21 mouse cellular contexts compared by ENCODE assay signal in the genomic region with DNA sequence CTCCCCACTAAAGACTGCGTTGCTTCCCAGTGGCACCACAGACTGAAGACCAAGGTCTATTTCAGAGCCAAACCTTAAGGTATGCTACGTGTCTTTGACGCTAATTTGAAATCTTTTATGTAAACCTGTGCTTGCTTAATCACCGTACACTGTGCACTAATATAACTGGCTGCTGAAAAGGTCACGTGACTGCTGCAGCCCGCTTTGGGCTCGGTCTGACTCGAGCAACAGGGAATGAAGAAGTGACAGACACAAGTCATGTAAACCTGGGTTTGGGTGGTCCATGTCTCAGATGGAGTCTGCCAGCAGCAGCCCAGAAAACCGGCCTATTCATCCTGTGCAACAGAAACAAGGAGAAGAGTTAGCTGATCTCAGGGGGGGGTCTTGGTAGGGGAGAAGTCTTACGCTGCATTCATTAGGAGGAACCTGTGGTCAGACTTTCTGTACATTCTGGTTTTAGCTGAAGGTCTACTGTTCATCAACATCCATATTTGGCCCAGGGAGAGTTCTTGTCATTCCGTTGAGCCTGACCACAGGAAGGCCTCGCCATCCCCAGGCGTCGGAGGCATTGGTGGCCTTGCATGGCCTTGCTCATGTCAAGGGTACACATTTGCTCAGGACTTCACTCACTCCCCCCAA. TPM values are rescaled to one million over a fixed set of nuclear protein-coding genes. Genes with fewer than 3 reads are reported as not detected.
DNase-seq lines count a peak whose midpoint lies in the region; ATAC-seq and TF ChIP-seq lines count a peak whose summit lies in the region.
"Had no signal": no experiment of that assay in that cellular context is flagged by ENCODE, and none has a peak within 500 bp of the region (broad histone marks: within the 10 kb centered on the region; RNA-seq: fewer than 3 reads in every experiment).

No protein-coding gene starts in this region.

- H3K27me3 ChIP-seq in C2C12 (ENCODE audit: control insufficient read depth, insufficient read depth, insufficient read length), result no peaks in the 10 kb centered on the region
- H3K27me3 ChIP-seq: forebrain, embryonic 12.5 days; heart, embryonic 13.5 days; hindbrain, embryonic 12.5 days had no signal

- ATAC-seq in granulocyte monocyte progenitor cell, adult 5-6 weeks (replicated peaks; ENCODE audit: poor library complexity, severe bottlenecking), result peak; percentile 68
- peak; percentile 70 for ATAC-seq in megakaryocyte progenitor cell, adult 5-6 weeks (replicated peaks; ENCODE audit: poor library complexity)
- ATAC-seq: forebrain, embryonic 16.5 days; hindbrain, embryonic 16.5 days had no signal

- H3K4me3 ChIP-seq in C2C12 (ENCODE audit: insufficient read depth, poor library complexity, severe bottlenecking), result no peak overlapping the region
- H3K4me3 ChIP-seq: embryonic facial prominence, embryonic 13.5 days; forebrain, embryonic 12.5 days; heart, adult 2 months; heart, embryonic 13.5 days; hindbrain, embryonic 12.5 days had no signal

- no peak overlapping the region for H3ac ChIP-seq in C2C12 (ENCODE audit: control insufficient read depth, insufficient read length, low read depth)

- no peak for DNase-seq in right cerebral cortex, postnatal 4 days
- DNase-seq in right cerebral cortex, adult 2 months (ENCODE audit: low spot score in 2 of 2), result no peak
- DNase-seq in embryo, embryonic 10.5 days (ENCODE audit: low spot score), result no peak
- DNase-seq in thymus, postnatal 25 days, result no peak
- DNase-seq: adrenal gland, postnatal 10 days; cerebellum, adult 11 months; cerebellum, adult 8-10 months; cerebellum, postnatal 14 days; gastrocnemius, postnatal 10 days; heart, adult 2 months; heart, postnatal 36 days had no signal

- TF ChIP-seq CTCF in C2C12 (IDR thresholded peaks at IDR 0.05; ENCODE audit: control insufficient read depth, insufficient read depth, insufficient read length), result no peak

- H3K79me2 ChIP-seq in C2C12 (ENCODE audit: control insufficient read depth, insufficient read depth), result no peaks in the 10 kb centered on the region

- H3K36me3 ChIP-seq in C2C12 (ENCODE audit: control insufficient read depth, insufficient read depth), result no peaks in the 10 kb centered on the region
- H3K36me3 ChIP-seq: embryonic facial prominence, embryonic 13.5 days; forebrain, embryonic 12.5 days; G1E; heart, embryonic 13.5 days; hindbrain, embryonic 12.5 days had no signal

- no peaks in the 10 kb centered on the region for H3K79me3 ChIP-seq in C2C12 (ENCODE audit: low read depth)

TF ChIP-seq in C2C12, 6 proteins besides CTCF, POLR2A, EP300 and RAD21:
- TF ChIP-seq MAX (IDR thresholded peaks at IDR 0.05), result no peak
- peak; percentile 13 for TF ChIP-seq USF1 (IDR thresholded peaks at IDR 0.05; ENCODE audit: low read depth)

RNA-seq across cellular contexts. Expression of a gene that starts 44.3 kb away (rescaled TPM):
- polyA plus RNA-seq in C2C12 (2012; fragmentation: generic; extraction: Trizol), result 11.2 TPM
- total RNA-seq in granulocyte monocyte progenitor cell, adult 5-6 weeks (2014; fragmentation: Nextera tagmentation), result 13.7 and 18.2 TPM in 2 replicates
- 16.4 and 17.3 TPM in 2 replicates for total RNA-seq in granulocyte monocyte progenitor cell, adult 5-6 weeks (2017)
- 12.7 and 15.2 TPM in 2 replicates for total RNA-seq in megakaryocyte progenitor cell, adult 5-6 weeks (2015)
- 12.0 and 15.2 TPM in 2 replicates for total RNA-seq in megakaryocyte progenitor cell, adult 5-6 weeks (2017)
